Mouse (Mus musculus) ES-CJ7 (cell line): ENCODE data around the gene Arsa.

ENCODE experiments used
- DNase-seq: peaks from one replicate; pipeline ENCODE4 v3.0.0; 2011; ENCODE audit warnings: low read depth, low spot score

The Arsa gene

DNA sequence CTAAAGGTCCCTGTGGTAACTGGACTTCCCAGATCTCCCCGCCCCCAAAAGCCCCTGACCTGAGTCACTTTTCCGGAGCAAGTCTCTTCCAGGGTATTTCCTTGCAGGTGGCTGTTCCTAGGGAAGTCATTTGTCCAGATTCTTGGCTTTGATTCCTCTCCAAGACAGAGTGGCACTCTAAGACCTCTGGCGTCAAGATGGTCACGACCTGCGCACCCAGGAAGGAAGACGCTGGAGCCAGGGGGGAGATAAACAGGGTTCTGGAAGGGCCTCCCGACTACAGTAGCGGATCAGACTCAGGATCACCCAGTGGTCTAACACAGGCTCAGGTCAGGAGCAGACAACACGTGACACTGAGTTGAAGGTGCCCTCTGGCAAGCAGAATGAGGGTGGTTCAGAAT lies at the start of gene Arsa:
Gene Arsa, minus strand, starts transcription at position 335 of the 401 bp plus-strand sequence.
- DNase-seq = peak; percentile 45

DNA sequence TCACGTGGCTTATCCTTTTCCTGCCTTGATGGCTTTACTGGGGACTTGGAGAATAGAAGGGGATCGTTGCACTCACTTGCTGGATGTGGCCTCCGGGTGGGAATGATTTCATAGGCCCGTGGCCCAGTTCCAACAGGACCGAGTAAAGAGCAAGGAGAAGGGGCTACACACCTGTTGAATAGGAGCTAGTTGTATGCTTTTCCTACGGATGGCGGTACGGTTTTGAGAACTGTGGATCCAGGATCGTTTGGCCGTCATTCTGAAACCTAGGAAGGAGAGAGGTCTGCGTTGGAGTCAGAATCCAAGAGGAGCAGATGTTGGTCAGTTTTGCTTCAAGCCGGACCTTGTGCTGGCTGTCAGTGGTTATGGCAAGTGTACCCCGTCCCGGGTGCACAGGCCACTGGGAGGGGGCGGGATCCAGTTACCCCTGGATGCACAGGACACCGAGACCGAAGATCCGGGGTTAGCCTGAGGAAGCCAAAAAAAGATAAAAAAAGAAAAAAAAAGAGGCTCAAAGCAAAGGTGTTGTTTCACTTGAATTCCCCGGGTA lies 49.6 kb upstream of the Arsa start:
- DNase-seq = no peak

DNA sequence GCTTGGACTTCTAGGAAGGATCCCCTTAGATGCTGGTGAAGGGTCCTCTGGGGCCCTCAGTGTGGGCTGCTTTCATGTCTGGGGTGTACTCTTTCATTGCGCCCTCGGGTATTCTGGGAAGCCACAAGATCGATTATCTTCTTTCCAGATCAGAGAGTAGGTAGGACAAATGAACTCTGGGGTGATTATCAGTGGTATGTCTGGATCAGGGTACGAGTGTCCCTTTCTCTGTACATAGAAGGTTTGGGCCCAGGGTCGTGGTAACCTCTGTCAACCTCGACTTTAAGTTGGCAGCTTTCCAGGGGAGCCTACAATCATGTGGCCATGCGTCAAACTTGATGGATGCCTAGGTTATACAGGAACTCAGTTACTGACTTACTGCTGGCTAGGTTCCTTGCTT lies 48.7 kb upstream of the Arsa start:
- no peak for DNase-seq

GRCm38 (mm10) chr15:89525464-89525863 lies 48.2 kb upstream of the Arsa start:
- no peak for DNase-seq

DNA sequence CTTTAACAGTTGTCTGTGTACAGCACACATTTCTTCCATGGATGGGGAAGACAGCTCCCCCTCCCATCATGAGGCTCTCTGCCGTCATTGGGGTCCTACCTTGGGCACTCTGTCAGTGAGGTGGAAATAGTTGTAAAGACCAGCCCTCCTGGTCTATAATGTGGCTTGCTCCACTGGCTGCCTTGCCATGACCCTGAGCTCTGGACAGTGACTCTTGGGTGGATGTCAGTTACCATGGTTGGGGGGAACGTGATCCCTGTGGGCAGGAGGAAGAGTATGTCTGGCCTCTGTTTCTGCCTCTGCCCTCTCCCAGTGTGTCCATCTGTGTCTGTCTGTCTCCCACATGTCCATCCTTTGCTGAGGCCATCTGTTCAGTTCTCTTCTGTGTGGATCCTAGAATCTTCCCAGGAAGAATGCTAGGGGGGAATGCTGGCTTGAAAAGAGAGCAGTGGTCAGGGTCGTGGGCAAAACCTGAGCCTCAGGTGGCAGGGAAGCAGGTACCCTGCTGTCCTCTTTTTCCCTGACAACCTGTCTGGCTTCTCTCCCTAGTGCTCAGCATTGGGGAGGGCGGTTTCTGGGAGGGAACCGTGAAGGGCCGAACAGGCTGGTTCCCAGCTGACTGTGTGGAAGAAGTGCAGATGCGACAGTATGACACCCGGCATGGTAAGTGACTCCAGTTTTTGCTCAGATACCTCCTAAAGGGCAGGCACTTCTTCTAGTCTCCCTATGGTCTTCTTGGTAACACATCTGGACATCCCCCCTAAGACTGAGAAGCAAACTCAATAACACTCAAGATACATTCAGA lies 47.6 kb upstream of the Arsa start:
- no peak for DNase-seq

DNA sequence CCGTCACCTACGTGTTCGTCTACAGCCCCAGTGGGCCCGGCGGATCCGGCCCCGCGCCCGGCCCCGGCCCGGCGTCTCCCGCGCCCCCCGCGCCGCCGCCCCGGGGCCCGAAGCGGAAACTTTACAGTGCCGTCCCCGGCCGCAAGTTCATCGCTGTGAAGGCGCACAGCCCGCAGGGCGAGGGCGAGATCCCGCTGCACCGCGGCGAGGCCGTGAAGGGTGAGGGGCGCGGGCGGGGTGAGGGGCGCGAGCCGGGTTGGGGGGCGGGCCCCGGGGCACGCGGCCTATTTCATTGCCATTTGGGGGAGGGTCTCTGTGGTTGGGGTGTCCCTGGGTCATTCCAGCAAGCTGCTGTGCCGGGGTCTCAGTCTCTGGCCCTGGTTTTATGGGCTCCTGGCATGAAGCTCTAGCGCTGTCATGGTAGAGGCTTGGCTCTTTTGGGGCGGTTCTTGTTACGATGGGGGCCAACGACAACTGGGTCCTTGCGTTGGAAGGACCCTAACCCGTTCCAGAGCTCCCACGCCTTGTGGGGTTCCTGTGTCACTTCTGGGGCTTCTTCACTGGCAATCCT lies 46.9 kb upstream of the Arsa start:
- DNase-seq = no peak

- no peak for DNase-seq
These were observed 46.1 kb upstream of the Arsa start for GRCm38 (mm10) chr15:89523283-89523832.

DNA sequence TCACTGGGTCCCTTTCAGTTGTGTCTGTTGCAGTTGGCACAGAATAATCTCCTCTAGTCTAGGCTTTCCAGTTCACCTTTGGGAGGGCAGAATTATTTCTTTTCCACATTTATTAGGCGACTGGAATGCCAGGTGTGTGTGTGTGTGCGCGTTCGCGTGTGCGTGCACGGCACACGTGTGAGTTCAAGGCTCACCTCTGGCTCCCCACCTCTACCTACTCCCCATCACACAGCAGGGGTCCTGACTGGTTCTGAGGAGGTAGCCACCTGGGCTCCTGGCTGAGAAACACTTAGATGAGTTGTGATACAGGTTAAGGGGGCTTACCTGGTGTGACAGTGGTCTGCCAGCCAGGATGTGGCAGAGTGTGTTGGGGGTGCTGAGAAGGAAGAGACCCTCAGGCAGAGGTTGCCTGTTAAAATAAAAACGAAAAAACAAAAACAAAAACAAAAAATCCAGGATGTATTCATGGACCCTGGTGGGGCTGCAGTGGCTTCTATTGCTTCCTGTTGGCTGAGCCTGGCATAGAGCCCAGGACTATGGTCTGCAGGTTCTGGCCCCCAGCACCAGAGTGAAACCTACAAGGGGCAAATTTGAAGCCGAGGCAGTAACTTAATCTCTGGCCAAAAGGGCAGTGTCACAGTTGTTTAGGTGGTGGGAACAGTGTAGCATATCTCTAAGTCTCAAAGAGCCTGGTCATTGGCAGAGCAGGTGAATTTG lies 45.5 kb upstream of the Arsa start:
- no peak for DNase-seq

DNA sequence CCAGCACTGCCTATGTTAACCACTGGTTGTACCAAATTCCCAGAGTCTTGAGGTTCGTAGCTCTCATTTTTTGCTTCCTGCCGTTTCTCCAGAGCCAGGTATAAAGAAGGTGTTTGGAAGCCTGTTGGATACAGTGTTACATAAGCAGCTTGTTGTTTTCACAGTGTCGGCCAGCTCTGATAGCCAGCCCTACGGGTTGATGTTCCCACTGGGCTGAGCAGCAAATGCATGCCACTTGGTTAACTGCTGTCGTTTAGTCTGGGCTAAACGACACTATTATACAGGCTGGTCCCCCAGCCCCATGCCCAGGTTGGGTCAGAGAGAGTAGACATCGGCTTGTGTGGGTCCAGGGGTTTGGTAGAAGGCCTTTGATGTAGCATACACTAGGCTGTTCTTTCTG lies 44.7 kb upstream of the Arsa start:
- DNase-seq = no peak

- no peak for DNase-seq
These were observed 35.5 kb upstream of the Arsa start for GRCm38 (mm10) chr15:89512679-89513078.

DNA sequence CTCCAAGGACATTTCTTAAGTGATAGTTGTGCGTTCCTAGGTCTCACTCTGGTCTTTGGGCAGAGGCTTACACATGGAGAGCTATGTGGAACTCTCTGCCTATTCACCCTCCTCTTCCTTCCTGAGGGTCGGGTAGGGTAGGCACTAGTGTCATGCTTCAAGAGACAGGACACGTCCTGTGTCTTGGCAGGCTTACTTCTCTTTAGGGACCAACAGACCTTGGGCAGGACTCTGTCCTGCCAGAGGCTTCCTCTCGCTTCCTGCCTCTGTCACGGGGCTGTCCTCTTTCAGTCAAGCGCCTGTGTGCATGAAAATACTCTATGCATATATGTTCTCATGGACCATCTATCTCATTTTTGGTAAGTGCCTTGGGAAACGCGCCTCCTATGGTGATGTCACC lies 30.5 kb upstream of the Arsa start:
- DNase-seq = no peak

- DNase-seq = no peak
These were observed 27.6 kb upstream of the Arsa start for GRCm38 (mm10) chr15:89504838-89505237.

DNA sequence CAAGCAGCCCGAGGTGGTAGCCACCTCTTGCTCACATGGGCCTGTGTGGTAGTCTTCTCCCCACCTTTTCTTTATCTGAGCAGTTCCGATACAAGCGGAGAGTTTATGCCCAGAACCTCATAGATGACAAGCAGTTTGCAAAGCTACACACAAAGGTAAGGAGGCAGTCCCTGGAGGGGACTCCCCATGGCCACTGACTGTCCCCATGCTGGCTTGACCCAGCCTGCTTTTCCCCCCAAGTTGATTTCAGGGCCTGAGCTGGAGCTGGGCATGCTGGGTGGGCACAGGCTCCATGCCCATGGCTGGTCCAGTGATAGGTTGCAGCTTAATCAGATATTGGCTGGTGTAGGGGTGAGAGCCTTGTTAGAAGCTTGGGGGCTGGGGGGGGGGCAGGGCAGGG lies 24.1 kb upstream of the Arsa start:
- no peak for DNase-seq

- peak; percentile 81 for DNase-seq
These were observed 23.1 kb upstream of the Arsa start for GRCm38 (mm10) chr15:89500221-89500791.

GRCm38 (mm10) chr15:89499784-89500220 lies 22.6 kb upstream of the Arsa start:
- DNase-seq = no peak

DNA sequence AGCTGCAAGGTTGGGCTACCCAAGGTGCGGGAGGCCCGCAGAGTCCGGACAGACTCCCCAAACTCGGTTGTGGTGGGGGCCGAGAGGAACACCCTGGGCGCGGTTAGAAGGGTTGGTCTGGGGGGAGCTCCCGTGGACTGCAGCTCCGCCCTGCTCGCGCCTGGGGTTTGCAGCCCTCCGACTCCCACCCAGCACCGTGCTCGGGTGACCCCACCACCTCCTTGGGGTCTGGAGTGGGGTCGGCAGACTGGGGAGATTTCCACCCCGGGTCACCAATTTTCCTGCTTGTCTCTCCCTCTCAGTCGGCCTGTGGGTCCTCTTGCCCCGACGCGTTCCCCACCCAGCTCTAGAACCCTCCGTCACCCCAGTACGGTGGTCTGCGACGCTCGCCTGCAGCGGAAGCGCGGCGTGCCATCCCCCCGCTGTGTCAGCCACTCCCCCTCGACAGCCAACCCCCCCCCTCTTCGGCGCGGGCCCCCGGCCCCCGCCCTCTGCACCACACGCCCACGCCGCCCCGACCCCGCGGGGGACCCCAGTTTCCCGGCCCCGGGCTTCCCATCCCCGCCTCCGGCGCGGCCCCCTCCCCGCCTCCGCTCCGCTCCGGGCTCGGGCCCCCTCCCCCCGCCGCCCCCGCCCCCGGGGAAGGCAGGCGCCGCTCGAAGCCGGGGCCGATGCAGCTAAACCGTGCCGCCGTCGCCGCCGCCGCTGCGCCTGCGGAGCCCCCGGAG lies 21.9 kb upstream of the Arsa start, which contains the start of gene Shank3:
Gene Shank3, plus strand, starts transcription at position 663 of the 728 bp plus-strand sequence.
- DNase-seq = no peak

DNA sequence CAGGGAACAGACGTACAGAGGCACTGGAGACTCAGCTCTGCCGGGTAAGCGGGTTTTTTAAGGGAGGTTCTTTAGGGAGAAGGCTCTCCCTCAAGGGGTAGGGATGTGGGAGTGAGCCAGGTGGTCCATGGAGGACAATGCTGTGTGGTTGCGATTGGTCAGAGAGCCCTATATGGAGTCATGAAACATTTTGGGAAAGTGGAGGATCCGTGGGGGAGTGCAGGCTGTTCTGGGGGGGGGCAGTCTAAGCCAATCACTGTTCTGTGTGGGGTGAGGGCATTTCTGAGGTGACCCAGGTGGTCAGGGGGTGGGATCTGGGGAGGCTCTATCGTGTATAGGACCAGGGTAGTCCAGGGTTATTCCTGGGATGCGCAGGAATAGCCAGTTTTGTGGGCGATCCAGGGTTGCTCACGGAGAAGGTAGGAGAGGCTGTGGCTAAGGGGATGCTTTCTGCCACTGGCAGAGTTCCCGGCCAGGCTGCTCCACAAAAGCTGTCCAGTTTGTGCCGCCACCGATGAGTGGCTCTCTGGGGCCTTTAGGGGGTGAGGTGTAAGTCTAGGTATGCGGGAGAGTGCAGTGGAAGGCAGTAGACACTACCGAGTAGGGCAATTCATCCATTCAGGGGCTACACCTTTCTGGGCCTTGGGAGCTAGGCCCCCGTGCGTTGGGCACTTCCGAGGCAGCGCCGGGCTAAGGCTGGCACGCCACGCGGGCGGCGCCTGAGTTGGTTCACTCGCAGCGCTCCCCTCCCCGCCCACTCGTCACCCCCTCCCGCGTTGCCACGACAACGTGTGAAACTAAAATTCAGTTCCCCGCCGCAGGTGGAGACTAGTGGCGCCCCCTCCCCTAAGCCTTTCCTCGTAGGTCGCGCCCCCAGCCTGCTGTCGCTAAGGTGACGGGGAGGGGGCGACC lies 21.1 kb upstream of the Arsa start:
- peak; percentile 28 for DNase-seq

DNA sequence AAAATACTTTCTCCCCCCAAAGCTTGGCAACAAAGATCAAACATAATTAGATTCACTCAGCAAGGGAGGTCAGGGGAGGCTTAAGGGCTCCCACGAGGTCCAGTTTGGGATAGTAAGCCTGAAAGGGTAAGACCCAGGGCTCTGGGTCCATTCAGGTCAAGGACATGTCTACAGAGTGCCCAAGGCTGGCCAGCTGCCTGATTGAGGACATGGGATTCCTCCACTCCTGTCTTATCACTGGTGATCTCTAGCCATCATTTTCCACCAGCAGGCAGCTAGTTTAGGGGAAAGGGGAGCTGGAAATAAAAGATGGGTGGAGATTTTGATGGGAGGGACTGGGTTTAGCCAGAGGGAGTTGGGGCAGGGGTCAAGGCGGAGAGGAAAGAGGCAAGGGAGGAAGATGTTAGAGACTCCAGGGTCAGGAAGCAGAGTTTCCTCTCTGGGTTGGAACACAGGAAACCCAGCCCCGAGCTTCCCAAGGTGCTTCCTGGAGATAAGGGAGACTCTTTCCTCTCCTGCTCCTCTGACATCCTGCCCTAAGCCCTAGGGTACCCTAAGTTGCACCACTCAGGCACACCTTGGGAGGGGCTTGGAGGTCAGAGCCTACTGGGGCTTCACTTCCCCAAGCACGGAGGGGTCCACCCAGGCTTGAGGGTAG lies 20.3 kb upstream of the Arsa start:
- no peak for DNase-seq

- DNase-seq = no peak
These were observed 19.6 kb upstream of the Arsa start for GRCm38 (mm10) chr15:89496841-89497240.
